Mouse (Mus musculus) gastrocnemius, adult 18-20 months (tissue): ENCODE data around the gene Mtss1l. TPM values are rescaled to one million over a fixed set of nuclear protein-coding genes. Genes with fewer than 3 reads are reported as not detected.
"Not testable (repeated sequence)": the region's sequence is repeated elsewhere in the genome, so short reads cannot be mapped to it uniquely, and the experiment has no call there.

ENCODE experiments used
- DNase-seq: peaks from one replicate; pipeline ENCODE4 v3.0.0; 2021; ENCODE audit warnings: low spot score
- total RNA-seq, 2 experiments: library from RNA; stranded (reverse); gene quantifications; 2 replicates each; pipeline ENCODE4 v1.2.3; 2021

Mtss1l gene
- total RNA-seq, 2 experiments from 2014 or later = 104 to 126 TPM

DNA sequence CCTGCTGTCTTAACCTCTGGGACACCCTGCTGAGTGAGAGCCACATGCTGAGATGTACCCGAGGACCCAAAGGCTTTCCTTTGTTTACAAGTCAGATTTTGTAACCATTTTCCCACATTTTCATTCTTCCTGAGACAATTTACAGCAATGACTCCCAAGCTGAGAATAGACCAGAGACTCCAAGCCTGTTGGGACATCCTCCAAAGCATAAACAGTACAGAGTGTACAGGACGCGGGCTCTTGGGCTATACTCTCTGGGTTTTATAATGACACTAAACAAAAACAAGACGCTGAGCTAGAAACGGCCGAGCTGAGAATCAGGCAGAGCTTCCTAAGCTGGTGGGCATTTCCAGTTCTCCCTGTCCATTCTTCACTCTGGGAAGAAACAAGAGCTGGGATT lies 53.4 kb downstream of the Mtss1l start:
- DNase-seq = no peak

DNA sequence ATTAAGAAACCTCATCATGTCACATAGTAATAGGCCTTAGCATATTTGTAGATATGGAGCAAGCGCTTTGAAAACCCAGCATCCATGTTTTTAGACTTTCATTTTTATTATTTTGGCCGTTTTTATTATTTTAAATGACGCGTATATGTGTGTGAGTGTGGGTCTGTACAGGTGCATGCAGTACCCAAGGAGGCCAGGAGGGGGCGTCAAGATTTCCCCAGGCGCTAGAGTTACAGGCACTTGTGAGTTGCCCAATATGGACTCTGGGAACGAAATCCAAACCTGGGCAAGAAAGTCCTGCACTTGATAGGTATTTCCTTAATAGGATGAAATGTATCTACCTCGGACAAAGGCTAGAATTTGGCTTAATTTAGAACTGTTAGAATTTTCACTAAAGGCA lies 54.0 kb downstream of the Mtss1l start:
- no peak for DNase-seq

DNA sequence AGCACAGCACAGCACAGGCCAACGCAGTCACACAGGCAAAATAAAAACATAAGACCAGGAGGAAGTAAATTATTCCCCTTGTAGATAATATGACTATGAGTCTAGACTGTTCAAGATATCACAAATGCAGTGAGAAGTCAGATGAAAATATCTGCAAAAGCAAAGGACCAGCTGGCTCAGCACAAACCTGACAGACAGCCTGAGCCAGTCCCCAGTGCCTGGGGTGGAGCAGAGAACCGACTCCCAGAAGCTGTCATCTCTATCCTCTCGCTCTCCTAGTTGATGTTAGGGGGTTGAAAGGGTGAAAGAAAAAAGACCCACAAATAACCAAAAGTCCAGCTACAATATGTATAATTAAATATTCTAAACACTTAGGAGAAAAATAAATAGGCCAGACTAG lies 54.4 kb downstream of the Mtss1l start:
- DNase-seq = no peak

DNA sequence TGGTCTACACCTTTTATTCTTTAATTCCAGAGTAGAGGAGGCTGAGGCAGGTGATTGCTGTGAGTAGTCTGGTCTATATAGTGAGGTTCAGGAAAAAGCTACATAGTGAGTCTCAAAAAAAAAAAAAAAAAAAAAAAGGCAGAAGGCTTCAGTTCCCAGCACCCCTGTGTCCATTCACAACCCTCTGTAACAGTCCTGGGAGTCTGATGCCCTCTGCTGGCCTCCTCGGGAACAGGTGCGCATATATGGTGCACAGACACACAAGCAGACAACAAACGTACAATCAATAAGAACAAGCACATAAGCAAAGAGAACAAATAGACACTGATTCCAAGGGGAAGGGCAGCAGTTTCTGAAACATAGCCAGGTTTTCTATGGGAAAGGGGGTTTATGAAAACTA lies 55.1 kb downstream of the Mtss1l start:
- no peak for DNase-seq

DNA sequence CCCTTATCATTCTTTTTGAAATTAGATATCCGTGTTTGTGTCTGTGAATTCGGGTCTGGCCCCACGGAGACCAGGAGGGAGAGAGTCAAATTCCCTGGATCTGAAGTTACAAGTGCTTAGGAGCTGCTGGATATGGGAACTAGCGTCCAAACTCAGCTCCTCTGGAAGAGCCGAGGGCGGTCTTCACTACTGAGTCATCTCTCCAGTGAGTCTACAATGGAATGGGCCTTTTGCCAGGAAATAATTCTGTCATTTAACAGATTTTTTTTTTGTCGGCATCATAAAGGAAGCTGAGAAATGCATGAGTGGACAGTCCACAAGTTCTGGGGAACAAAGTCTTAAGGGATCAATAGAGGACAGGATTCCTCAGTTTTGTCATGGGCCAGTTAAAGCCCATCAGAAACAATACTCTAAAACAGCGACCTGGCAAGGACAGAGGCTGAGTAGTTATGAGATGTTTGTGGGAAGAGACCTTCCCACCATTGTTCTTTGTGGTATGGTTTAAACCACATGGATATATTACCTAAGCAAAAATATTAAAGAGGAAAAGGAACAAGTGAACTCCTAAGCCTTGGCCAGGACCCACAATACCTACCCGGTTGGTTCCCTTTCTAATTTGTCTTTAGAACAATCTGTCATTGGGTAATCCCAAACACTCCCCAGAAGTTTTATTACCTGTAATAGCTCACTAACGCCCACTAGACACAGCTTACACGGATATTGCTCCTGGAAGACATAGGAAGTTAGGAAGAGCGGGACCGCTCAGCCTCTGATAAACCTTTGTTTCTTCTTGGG lies 58.8 kb downstream of the Mtss1l start:
- DNase-seq = no peak

DNA sequence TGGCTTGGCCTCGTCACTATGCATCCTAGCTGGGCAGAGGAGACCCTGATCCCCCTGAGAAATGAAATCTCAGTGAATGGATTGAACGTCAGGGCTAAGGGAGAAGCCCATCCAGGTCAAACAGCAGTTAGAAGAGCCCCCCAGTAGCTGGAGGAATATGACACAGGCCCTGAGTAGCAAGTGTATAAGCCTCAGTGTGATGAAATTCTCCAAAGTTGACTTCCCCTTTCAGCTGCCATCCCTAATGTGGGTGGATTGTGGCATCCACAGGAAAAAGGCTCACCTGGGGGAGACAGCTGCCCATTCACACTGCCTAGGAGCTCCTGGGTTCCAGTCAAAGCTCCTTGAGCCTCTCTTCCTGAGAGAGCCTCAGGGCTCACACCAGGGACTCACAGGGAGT lies 64.1 kb downstream of the Mtss1l start:
- no peak for DNase-seq

DNA sequence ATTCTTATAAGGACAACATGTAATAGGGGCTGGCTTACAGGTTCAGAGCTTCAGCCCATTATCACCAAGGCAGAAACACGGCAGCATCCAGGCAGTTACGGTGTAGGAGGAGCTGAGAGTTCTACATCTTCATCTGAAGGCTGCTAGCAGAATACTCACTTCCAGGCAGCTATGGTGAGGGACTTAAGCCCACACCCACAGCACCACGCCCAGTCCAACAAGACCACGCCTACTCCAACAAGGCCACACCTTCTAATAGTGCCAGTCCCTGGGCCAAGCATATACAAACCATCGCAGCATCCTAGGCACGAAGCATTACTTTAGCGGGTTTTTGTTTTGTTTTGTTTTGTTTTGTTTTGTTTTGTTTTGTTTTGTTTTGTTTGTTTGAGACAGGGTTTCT lies 65.2 kb downstream of the Mtss1l start:
- DNase-seq = not testable (repeated sequence)

DNA sequence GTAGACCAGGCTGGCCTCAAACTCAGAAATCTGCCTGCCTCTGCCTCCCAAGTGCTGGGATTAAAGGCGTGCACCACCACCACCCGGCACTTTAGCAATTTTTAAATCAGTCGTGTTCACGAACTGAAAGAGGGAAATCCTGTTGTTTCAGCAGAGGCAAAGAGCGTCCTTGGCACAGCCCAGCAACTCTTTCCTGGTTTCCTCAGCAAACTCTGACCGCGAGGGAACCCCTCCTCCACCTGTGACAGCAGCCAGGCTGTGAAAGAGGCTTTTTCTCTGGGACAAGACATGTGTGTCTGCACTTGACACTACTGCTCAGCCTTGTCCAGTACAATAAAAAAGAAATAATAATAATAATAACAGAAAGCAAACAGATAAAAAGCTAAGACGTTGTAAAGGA lies 65.7 kb downstream of the Mtss1l start:
- DNase-seq = no peak

DNA sequence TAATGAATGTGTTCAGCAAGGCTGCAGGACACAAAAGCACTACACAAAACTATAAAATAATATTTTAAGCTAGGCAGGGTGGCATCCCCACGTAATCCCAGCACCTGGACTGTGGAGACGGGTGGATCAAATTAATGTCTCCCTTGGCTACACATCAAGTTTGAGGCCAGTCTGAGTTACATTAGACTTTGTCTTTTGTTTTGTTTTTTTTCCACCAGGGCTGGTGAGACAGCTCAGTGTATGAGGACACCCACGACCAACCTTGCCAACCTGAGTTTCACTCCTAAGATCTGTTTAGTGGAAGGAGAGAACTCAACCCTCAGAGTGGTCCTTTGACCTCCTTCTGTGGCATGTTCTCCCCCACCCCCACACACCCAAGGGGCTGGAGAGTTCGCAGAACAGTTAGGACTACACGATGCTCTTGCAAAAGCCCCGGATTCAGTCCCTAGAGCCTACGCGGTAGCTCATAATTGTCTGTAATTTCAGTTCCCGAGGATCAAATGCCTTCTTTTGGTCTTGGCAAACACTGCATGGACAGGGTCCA lies 66.2 kb downstream of the Mtss1l start:
- DNase-seq = no peak

DNA sequence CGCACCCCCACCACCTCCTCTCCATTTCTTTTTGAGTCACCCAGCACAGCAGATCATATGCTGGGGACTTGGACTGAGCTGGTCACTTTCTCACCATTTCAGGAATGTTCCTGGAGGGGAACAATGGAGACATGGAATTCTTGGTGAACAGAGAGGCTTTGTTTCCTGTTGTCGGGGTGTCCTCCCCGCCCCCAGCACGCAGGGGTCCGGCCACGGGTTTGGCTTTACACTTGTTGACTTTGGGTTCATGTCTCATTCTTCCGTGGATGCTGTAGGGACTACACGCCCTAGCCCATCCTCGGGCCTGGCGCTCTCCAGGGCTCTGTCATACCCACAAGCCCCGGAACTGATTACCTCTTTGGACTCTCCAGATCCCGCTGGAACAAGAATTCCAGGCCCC lies 67.7 kb downstream of the Mtss1l start:
- DNase-seq = no peak

DNA sequence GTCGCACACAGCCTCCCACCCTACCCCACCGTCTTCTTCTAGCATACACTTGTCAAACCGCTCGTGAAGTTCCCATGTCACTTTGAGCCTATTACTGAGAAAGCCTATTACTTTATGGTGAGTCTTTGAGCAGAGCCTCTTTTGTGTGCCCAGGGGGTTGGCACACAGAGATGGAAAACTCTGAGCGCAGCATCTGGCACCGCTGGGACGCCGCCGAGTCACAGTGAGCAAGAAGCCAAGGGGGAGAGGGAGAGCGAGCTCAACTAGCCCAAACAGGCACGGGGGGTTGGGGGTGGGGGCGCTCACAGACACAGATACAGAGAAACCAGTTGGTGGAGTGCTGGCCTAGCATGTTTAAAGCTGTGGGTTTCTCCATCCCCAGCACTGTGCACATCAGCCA lies 68.3 kb downstream of the Mtss1l start:
- no peak for DNase-seq

DNA sequence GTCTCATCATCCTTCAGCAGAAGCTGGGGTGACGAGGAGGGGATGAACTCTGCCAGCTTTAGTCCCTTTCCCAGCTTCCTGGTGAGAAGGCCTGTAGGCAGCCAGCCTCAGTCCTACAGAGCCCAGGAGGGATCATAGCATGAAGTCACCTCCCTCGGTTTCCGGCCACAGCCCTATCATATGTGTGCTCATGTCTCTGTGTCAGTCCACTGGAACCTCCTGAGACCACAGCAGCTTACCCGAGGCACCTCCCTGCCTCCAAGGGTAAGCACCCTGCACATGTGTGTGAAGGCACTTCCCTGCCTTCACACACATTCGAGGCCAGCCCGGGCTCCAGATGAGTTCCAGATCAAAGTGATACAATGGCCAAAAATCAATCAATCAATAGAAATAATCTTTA lies 69.0 kb downstream of the Mtss1l start:
- DNase-seq = no peak

Other genes starting within 250 kb of the Mtss1l start
- gene Vac14, start 102.9 kb upstream of the Mtss1l start, total RNA-seq = 10 to 100 TPM; 19.7 to 20.7 TPM
- 1 to 10 TPM; 5.2 to 5.7 TPM for gene Il34, start 84.4 kb downstream of the Mtss1l start, total RNA-seq
- gene Cog4, start 125.1 kb downstream of the Mtss1l start, total RNA-seq = 10 to 100 TPM; 63.7 to 63.8 TPM
- 10 to 100 TPM; 13.2 to 16.1 TPM for gene Sf3b3, start 125.3 kb downstream of the Mtss1l start, total RNA-seq
- 1 to 10 TPM; 3.6 to 4.4 TPM for gene Fuk, start 181.0 kb downstream of the Mtss1l start, total RNA-seq
- 10 to 100 TPM; 45.6 to 54.6 TPM for gene St3gal2, start 198.4 kb downstream of the Mtss1l start, total RNA-seq